Mouse (Mus musculus): ENCODE results near the gene Fance.
"Not testable (repeated sequence)": the region's sequence is repeated elsewhere in the genome, so short reads cannot be mapped to it uniquely, and the experiment has no call there.

Fance gene

GRCm38 (mm10) chr17:28291346-28291745 is 22.0 kb upstream of the Fance start:
- no peak for DNase-seq (ENCODE audit: low spot score)

- DNase-seq (ENCODE audit: low spot score) = no peak
These were observed 19.6 kb upstream of the Fance start for GRCm38 (mm10) chr17:28293716-28294115.

- no peak for DNase-seq (ENCODE audit: low spot score)
These were observed 18.6 kb upstream of the Fance start for GRCm38 (mm10) chr17:28294449-28295333.

- no peak for DNase-seq (ENCODE audit: low spot score)
These were observed 14.4 kb upstream of the Fance start for GRCm38 (mm10) chr17:28298888-28299287.

GRCm38 (mm10) chr17:28299669-28300320 is 13.5 kb upstream of the Fance start:
- DNase-seq (ENCODE audit: low spot score) = no peak

- DNase-seq (ENCODE audit: low spot score) = no peak
These were observed 13.0 kb upstream of the Fance start for GRCm38 (mm10) chr17:28300323-28300722.

GRCm38 (mm10) chr17:28300850-28301249 is 12.5 kb upstream of the Fance start:
- no peak for DNase-seq (ENCODE audit: low spot score)

- DNase-seq (ENCODE audit: low spot score) = no peak
These were observed 8.1 kb upstream of the Fance start for GRCm38 (mm10) chr17:28305172-28305571.

- DNase-seq (ENCODE audit: low spot score) = peak; percentile 90
These were observed 4.8 kb upstream of the Fance start for GRCm38 (mm10) chr17:28308297-28309195.

GRCm38 (mm10) chr17:28310831-28311230 is 2.5 kb upstream of the Fance start:
- no peak for DNase-seq (ENCODE audit: low spot score)

GRCm38 (mm10) chr17:28311366-28312132 is 1.8 kb upstream of the Fance start:
- no peak for DNase-seq (ENCODE audit: low spot score)

- peak; percentile 33 for DNase-seq (ENCODE audit: low spot score)
These were observed 797 bp upstream of the Fance start for GRCm38 (mm10) chr17:28312232-28313211.

GRCm38 (mm10) chr17:28313880-28314225 is 534 bp downstream of the Fance start:
- peak; percentile 60 for DNase-seq (ENCODE audit: low spot score)

GRCm38 (mm10) chr17:28315611-28316160 is 2.4 kb downstream of the Fance start:
- DNase-seq (ENCODE audit: low spot score) = no peak

- no peak for DNase-seq (ENCODE audit: low spot score)
These were observed 3.2 kb downstream of the Fance start for GRCm38 (mm10) chr17:28316476-28316875.

GRCm38 (mm10) chr17:28317091-28317490 is 3.8 kb downstream of the Fance start:
- no peak for DNase-seq (ENCODE audit: low spot score)

GRCm38 (mm10) chr17:28317725-28318124 is 4.4 kb downstream of the Fance start:
- no peak for DNase-seq (ENCODE audit: low spot score)

GRCm38 (mm10) chr17:28321700-28322099 is 8.4 kb downstream of the Fance start:
- DNase-seq (ENCODE audit: low spot score) = no peak

GRCm38 (mm10) chr17:28323786-28324185 is 10.5 kb downstream of the Fance start:
- DNase-seq (ENCODE audit: low spot score) = no peak

- not testable (repeated sequence) for DNase-seq (ENCODE audit: low spot score)
These were observed 11.1 kb downstream of the Fance start for GRCm38 (mm10) chr17:28324416-28324815.
